Mouse (Mus musculus) hindbrain, postnatal 0 days (tissue): Measurements from ENCODE around the gene Tnks2. TPM values are rescaled to one million over a fixed set of nuclear protein-coding genes. Genes with fewer than 3 reads are reported as not detected.

Experiments used
- ATAC-seq: fragments of 200-750 bp; cut with Nextera tagmentation; 2 replicates; pipeline ENCODE4 v1.8.0; 2017; ENCODE audit warnings: mild to moderate bottlenecking, moderate TSS enrichment, moderate library complexity
- DNase-seq: peaks from one replicate; pipeline ENCODE4 v3.0.0-alpha.2; 2015; ENCODE audit warnings: low spot score
- H3K27ac ChIP-seq: fragments of 300-500 bp; sonication (generic); 2 replicates; pipeline ENCODE4 v1.5.1; 2014; ENCODE audit warnings: mild to moderate bottlenecking
- H3K27me3 ChIP-seq: fragments of 300-500 bp; sonication (generic); 2 replicates; pipeline ENCODE4 v1.6.1; 2014; ENCODE audit warnings: low read length, mixed read lengths; ENCODE audit not compliant: insufficient read depth
- H3K36me3 ChIP-seq: fragments of 300-500 bp; sonication (generic); 2 replicates; pipeline ENCODE4 v1.6.1; 2014; ENCODE audit warnings: low read length, mixed read lengths; ENCODE audit not compliant: insufficient read depth
- H3K4me1 ChIP-seq: fragments of 300-500 bp; sonication (generic); 2 replicates; pipeline ENCODE4 v1.6.1; 2014; ENCODE audit warnings: antibody characterized with exemption, low read length, mixed read lengths; ENCODE audit not compliant: insufficient read depth
- H3K4me2 ChIP-seq: fragments of 300-500 bp; sonication (generic); 2 replicates; pipeline ENCODE4 v1.6.1; 2014; ENCODE audit warnings: low read depth, mild to moderate bottlenecking, low read length, moderate library complexity, mixed read lengths
- H3K4me3 ChIP-seq: fragments of 300-500 bp; sonication (generic); 2 replicates; pipeline ENCODE4 v1.5.1; 2014; ENCODE audit warnings: low read length
- H3K9ac ChIP-seq: fragments of 300-500 bp; sonication (generic); replicated peaks from 2 replicates; pipeline ENCODE4 v1.6.1; 2014; ENCODE audit warnings: mild to moderate bottlenecking, low read length, moderate library complexity, mixed read lengths
- H3K9me3 ChIP-seq: fragments of 300-500 bp; sonication (generic); 2 replicates; pipeline ENCODE4 v1.6.1; 2016; ENCODE audit warnings: low read length, mixed read lengths
- CTCF ChIP-seq: IDR thresholded peaks from 2 replicates; pipeline ENCODE4 v1.5.1; 2016; ENCODE audit warnings: antibody characterized with exemption, control low read depth, low read depth
- WGBS: fragments of 180-500 bp; shearing (Covaris S2); extraction: QIAGEN DNeasy Blood & Tissue Kit; methylation state at CpG from one replicate; pipeline ENCODE4 v1.1.7; 2014; 5-methylcytosine and 5-hydroxymethylcytosine counted together
- polyA plus RNA-seq: library from polyadenylated mRNA; unstranded; fragments of >200 nt; fragmentation: Nextera tagmentation; extraction: Ambion mirVana; gene quantifications from 2 replicates; pipeline ENCODE4 v1.2.1, GENCODE M21; 2015
- total RNA-seq: library from RNA; depleted of rRNA; stranded (reverse); fragments of >200 nt; gene quantifications from 2 replicates; pipeline ENCODE4 v1.2.3, GENCODE M21; 2014

Tnks2 gene
- total and polyA plus RNA-seq, 2 experiments from 2014 or later: 28.7 to 128 TPM

- Histone ChIP-seq H3K9ac (no peak overlapping the region), H3K4me3 (no peak overlapping the region), H3K4me2 (no peak overlapping the region), H3K27ac (no peak overlapping the region), H3K9me3 (no peaks in the 10 kb centered on the region), H3K36me3 (no peaks in the 10 kb centered on the region), H3K4me1 (no peaks in the 10 kb centered on the region), H3K27me3 (no peaks in the 10 kb centered on the region)
- ATAC-seq (no peak), DNase-seq (no peak)
- TF ChIP-seq CTCF: no peak
- 75% methylated on average over 9 of the region's 9 CpGs for WGBS
Observed at GRCm38 (mm10) chr19:36796931-36797330, 37.1 kb upstream of the Tnks2 start.

- Histone ChIP-seq H3K27me3 (no peaks in the 10 kb centered on the region), H3K27ac (no peak overlapping the region), H3K9me3 (no peaks in the 10 kb centered on the region), H3K9ac (no peak overlapping the region), H3K4me1 (no peaks in the 10 kb centered on the region), H3K36me3 (no peaks in the 10 kb centered on the region), H3K4me3 (no peak overlapping the region), H3K4me2 (no peak overlapping the region)
- no peak for DNase-seq
- 92% methylated on average over 7 of the region's 7 CpGs for WGBS
- ATAC-seq: no peak
- no peak for TF ChIP-seq CTCF
Observed at GRCm38 (mm10) chr19:36800288-36800687, 33.7 kb upstream of the Tnks2 start.

GRCm38 (mm10) chr19:36801856-36802641, 32.0 kb upstream of the Tnks2 start:
- H3K36me3 ChIP-seq: no peaks in the 10 kb centered on the region
- ATAC-seq: no peak
- H3K27ac ChIP-seq: no peak overlapping the region
- H3K27me3 ChIP-seq: no peaks in the 10 kb centered on the region
- TF ChIP-seq CTCF: peak; percentile 37; the same call in 1 of the 2 replicates
- no peak overlapping the region for H3K4me2 ChIP-seq
- 63% methylated on average over 9 of the region's 9 CpGs for WGBS
- H3K4me1 ChIP-seq: no peaks in the 10 kb centered on the region
- H3K9ac ChIP-seq: no peak overlapping the region
- no peak for DNase-seq
- no peak overlapping the region for H3K4me3 ChIP-seq
- H3K9me3 ChIP-seq: no peaks in the 10 kb centered on the region

GRCm38 (mm10) chr19:36803403-36803802, 30.6 kb upstream of the Tnks2 start:
- H3K27ac ChIP-seq: no peak overlapping the region
- no peaks in the 10 kb centered on the region for H3K4me1 ChIP-seq
- WGBS: 95% methylated on average over 8 of the region's 8 CpGs
- no peak overlapping the region for H3K4me2 ChIP-seq
- H3K9me3 ChIP-seq: no peaks in the 10 kb centered on the region
- no peaks in the 10 kb centered on the region for H3K36me3 ChIP-seq
- TF ChIP-seq CTCF: no peak
- DNase-seq (no peak), ATAC-seq (no peak)
- H3K4me3 ChIP-seq: no peak overlapping the region
- no peaks in the 10 kb centered on the region for H3K27me3 ChIP-seq
- H3K9ac ChIP-seq: no peak overlapping the region

- no peak overlapping the region for H3K4me3 ChIP-seq
- H3K27me3 ChIP-seq: no peaks in the 10 kb centered on the region
- TF ChIP-seq CTCF: no peak
- H3K27ac ChIP-seq: no peak overlapping the region
- WGBS: 75% methylated on average over 2 of the region's 2 CpGs
- H3K4me2 ChIP-seq: no peak overlapping the region
- no peaks in the 10 kb centered on the region for H3K36me3 ChIP-seq
- no peak overlapping the region for H3K9ac ChIP-seq
- H3K4me1 ChIP-seq: no peaks in the 10 kb centered on the region
- DNase-seq: no peak
- no peaks in the 10 kb centered on the region for H3K9me3 ChIP-seq
- ATAC-seq: no peak
Observed at GRCm38 (mm10) chr19:36806842-36807241, 27.2 kb upstream of the Tnks2 start.

GRCm38 (mm10) chr19:36808426-36809105, 25.5 kb upstream of the Tnks2 start:
- H3K4me1 ChIP-seq: no peaks in the 10 kb centered on the region
- no peak overlapping the region for H3K4me3 ChIP-seq
- 51% methylated on average over 21 of the region's 21 CpGs for WGBS
- no peaks in the 10 kb centered on the region for H3K27me3 ChIP-seq
- 0 out of 2 replicates have a peak overlapping the region, but pooled peaks have one; percentile 6 for H3K4me2 ChIP-seq
- no peak overlapping the region for H3K27ac ChIP-seq
- DNase-seq (no peak), ATAC-seq (no peak)
- TF ChIP-seq CTCF: no peak
- no peak overlapping the region for H3K9ac ChIP-seq
- H3K36me3 ChIP-seq: no peaks in the 10 kb centered on the region
- no peaks in the 10 kb centered on the region for H3K9me3 ChIP-seq
